Mouse (Mus musculus): Measurements from ENCODE around the gene Ppm1m. TPM values are rescaled to one million over a fixed set of nuclear protein-coding genes. Genes with fewer than 3 reads are reported as not detected.

Ppm1m gene
- polyA plus RNA-seq, 1 experiment = 28.5 TPM

GRCm38 (mm10) chr9:106230051-106230733, 30.6 kb upstream of the Ppm1m start:
- DNase-seq = no peak
- WGBS = 63% methylated on average over 9 of the region's 9 CpGs
- H3K27me3 ChIP-seq (replicated peaks; ENCODE audit: control insufficient read depth, insufficient read depth, low read length) = no peaks in the 10 kb centered on the region
- peaks cover 3% of the 10 kb centered on the region; the same call in 1 of the 2 replicates for H3K4me1 ChIP-seq (ENCODE audit: control insufficient read depth, insufficient read depth, low read length)
- H3K4me3 ChIP-seq (ENCODE audit: insufficient read depth, low read depth, low read length) = no peak overlapping the region
- 0 out of 2 replicates have a peak overlapping the region, but pooled peaks have one; percentile 2 for H3K27ac ChIP-seq (ENCODE audit: insufficient read depth, low read depth, low read length)
- peaks cover 2% of the 10 kb centered on the region; the same call in 1 of the 2 replicates for H3K36me3 ChIP-seq (ENCODE audit: control insufficient read depth, insufficient read depth, low read length)
- TF ChIP-seq POLR2A (IDR thresholded peaks at IDR 0.05; ENCODE audit: low read depth, low read length) (no peak), CTCF (conservative IDR thresholded peaks at IDR 0.05; ENCODE audit: insufficient read depth, insufficient read length, low read depth, low read length) (no peak)

GRCm38 (mm10) chr9:106227790-106228429, 28.4 kb upstream of the Ppm1m start:
- 66% methylated on average over 8 of the region's 8 CpGs for WGBS
- no peak for TF ChIP-seq POLR2A (IDR thresholded peaks at IDR 0.05; ENCODE audit: low read depth, low read length)
- no peak for TF ChIP-seq CTCF (conservative IDR thresholded peaks at IDR 0.05; ENCODE audit: insufficient read depth, insufficient read length, low read depth, low read length)
- H3K27me3 ChIP-seq (replicated peaks; ENCODE audit: control insufficient read depth, insufficient read depth, low read length) = no peaks in the 10 kb centered on the region
- no peak overlapping the region for H3K27ac ChIP-seq (ENCODE audit: insufficient read depth, low read depth, low read length)
- no peaks in the 10 kb centered on the region for H3K36me3 ChIP-seq (ENCODE audit: control insufficient read depth, insufficient read depth, low read length)
- no peak for DNase-seq
- H3K4me1 ChIP-seq (ENCODE audit: control insufficient read depth, insufficient read depth, low read length) = no peaks in the 10 kb centered on the region
- H3K4me3 ChIP-seq (ENCODE audit: insufficient read depth, low read depth, low read length) = no peak overlapping the region

DNA sequence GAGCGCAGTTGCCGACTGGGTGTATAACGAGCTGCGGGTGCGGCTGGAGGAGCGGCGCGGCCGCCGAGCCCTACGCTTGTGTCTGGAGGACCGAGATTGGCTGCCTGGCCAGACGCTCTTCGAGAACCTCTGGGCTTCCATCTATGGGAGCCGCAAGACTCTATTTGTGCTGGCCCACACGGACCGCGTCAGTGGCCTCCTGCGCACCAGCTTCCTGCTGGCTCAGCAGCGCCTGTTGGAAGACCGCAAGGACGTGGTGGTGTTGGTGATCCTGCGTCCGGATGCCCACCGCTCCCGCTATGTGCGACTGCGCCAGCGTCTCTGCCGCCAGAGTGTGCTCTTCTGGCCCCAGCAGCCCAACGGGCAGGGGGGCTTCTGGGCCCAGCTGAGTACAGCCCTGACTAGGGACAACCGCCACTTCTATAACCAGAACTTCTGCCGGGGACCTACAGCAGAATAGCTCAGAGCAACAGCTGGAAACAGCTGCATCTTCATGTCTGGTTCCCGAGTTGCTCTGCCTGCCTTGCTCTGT, 26.7 kb upstream of the Ppm1m start:
- no peaks in the 10 kb centered on the region for H3K27me3 ChIP-seq (replicated peaks; ENCODE audit: control insufficient read depth, insufficient read depth, low read length)
- no peak for DNase-seq
- TF ChIP-seq CTCF (conservative IDR thresholded peaks at IDR 0.05; ENCODE audit: insufficient read depth, insufficient read length, low read depth, low read length) (no peak), POLR2A (IDR thresholded peaks at IDR 0.05; ENCODE audit: low read depth, low read length) (no peak)
- H3K36me3 ChIP-seq (ENCODE audit: control insufficient read depth, insufficient read depth, low read length) = no peaks in the 10 kb centered on the region
- 15% methylated on average over 34 of the region's 34 CpGs for WGBS
- no peak overlapping the region for H3K27ac ChIP-seq (ENCODE audit: insufficient read depth, low read depth, low read length)
- peak overlapping the region; percentile 11; the same call in 1 of the 2 replicates for H3K4me3 ChIP-seq (ENCODE audit: insufficient read depth, low read depth, low read length)
- H3K4me1 ChIP-seq (ENCODE audit: control insufficient read depth, insufficient read depth, low read length) = peaks cover 4% of the 10 kb centered on the region; the same call in 1 of the 2 replicates

DNA sequence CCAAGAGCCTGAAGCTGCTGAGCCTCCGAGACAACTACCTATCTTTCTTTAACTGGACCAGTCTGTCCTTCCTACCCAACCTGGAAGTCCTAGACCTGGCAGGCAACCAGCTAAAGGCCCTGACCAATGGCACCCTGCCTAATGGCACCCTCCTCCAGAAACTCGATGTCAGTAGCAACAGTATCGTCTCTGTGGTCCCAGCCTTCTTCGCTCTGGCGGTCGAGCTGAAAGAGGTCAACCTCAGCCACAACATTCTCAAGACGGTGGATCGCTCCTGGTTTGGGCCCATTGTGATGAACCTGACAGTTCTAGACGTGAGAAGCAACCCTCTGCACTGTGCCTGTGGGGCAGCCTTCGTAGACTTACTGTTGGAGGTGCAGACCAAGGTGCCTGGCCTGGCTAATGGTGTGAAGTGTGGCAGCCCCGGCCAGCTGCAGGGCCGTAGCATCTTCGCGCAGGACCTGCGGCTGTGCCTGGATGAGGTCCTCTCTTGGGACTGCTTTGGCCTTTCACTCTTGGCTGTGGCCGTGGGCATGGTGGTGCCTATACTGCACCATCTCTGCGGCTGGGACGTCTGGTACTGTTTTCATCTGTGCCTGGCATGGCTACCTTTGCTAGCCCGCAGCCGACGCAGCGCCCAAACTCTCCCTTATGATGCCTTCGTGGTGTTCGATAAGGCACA, 26.1 kb upstream of the Ppm1m start:
- Histone ChIP-seq H3K36me3 (ENCODE audit: control insufficient read depth, insufficient read depth, low read length) (no peaks in the 10 kb centered on the region), H3K4me1 (ENCODE audit: control insufficient read depth, insufficient read depth, low read length) (peaks cover 6% of the 10 kb centered on the region; the same call in 1 of the 2 replicates), H3K4me3 (ENCODE audit: insufficient read depth, low read depth, low read length) (peak overlapping the region; percentile 11; the same call in 1 of the 2 replicates), H3K27me3 (replicated peaks; ENCODE audit: control insufficient read depth, insufficient read depth, low read length) (no peaks in the 10 kb centered on the region), H3K27ac (ENCODE audit: insufficient read depth, low read depth, low read length) (no peak overlapping the region)
- TF ChIP-seq POLR2A (IDR thresholded peaks at IDR 0.05; ENCODE audit: low read depth, low read length) = no peak
- no peak for TF ChIP-seq CTCF (conservative IDR thresholded peaks at IDR 0.05; ENCODE audit: insufficient read depth, insufficient read length, low read depth, low read length)
- DNase-seq = no peak
- WGBS = 56% methylated on average over 24 of the region's 24 CpGs

DNA sequence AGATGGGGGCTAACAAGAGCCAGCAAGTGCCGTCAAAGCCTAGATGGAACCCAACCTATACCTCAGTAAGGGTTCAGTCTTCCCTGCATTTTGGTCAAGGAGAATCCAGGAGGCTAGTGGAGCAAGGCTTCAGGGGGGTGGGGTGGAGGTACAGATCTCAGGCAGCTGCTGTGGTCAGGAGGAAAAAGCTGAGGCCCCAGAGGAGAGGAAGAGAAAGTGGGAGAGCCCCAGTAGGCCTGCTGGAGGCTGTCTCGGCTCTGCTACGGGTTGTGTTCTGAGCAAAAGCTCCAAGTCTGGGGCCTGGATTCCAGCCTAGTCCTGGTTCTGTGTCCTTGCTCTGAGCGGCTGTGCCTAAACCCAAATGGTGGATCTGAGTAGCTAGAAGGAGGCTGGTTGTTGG, 23.4 kb upstream of the Ppm1m start:
- Histone ChIP-seq H3K4me1 (ENCODE audit: control insufficient read depth, insufficient read depth, low read length) (peaks cover 6% of the 10 kb centered on the region; the same call in 1 of the 2 replicates), H3K4me3 (ENCODE audit: insufficient read depth, low read depth, low read length) (no peak overlapping the region), H3K27me3 (replicated peaks; ENCODE audit: control insufficient read depth, insufficient read depth, low read length) (no peaks in the 10 kb centered on the region), H3K36me3 (ENCODE audit: control insufficient read depth, insufficient read depth, low read length) (no peaks in the 10 kb centered on the region), H3K27ac (ENCODE audit: insufficient read depth, low read depth, low read length) (no peak overlapping the region)
- TF ChIP-seq POLR2A (IDR thresholded peaks at IDR 0.05; ENCODE audit: low read depth, low read length) = no peak
- 91% methylated on average over 4 of the region's 4 CpGs for WGBS
- DNase-seq = no peak

DNA sequence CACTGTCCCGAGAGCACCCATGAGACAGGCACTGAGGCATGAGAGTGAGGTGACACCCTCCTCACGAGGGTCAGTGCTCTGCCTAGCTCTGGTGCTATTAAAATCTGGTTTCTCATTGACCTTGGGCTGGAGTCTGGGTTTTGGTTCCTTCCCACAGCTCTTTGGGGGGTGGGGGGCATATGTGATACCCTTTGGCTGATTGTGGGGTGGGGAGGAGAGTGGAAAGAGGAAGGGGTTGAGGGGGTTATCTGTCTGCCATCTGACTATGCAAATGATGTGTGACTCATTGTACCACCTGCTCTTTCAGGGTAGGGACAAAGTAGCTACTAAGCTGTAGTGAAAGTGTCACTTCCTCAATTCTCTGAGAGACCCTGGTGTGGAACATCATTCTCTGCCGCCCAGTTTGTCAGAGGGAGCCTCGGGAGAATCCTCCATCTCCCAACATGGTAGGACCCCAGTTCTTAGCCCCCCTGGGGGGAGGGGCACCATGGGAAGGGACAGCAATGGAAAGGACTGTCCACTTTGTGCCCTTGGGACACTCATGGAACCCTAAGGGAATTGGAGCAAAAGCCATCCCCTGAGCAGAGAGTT, 22.8 kb upstream of the Ppm1m start, which contains the start of gene Tlr9:
Gene Tlr9 (plus strand): TSS at position 338 of the 591 bp plus-strand sequence.
- TF ChIP-seq POLR2A (IDR thresholded peaks at IDR 0.05; ENCODE audit: low read depth, low read length) (no peak), CTCF (conservative IDR thresholded peaks at IDR 0.05; ENCODE audit: insufficient read depth, insufficient read length, low read depth, low read length) (no peak)
- no peak within 1 kb of the TSS for H3K4me3 ChIP-seq (ENCODE audit: insufficient read depth, low read depth, low read length)
- no peak within 1 kb of the TSS for H3K27ac ChIP-seq (ENCODE audit: insufficient read depth, low read depth, low read length)
- no peaks in the 10 kb centered on the region for H3K36me3 ChIP-seq (ENCODE audit: control insufficient read depth, insufficient read depth, low read length)
- H3K27me3 ChIP-seq (replicated peaks; ENCODE audit: control insufficient read depth, insufficient read depth, low read length) = no peaks in the 10 kb centered on the region
- peaks cover 6% of the 10 kb centered on the region; the same call in 1 of the 2 replicates for H3K4me1 ChIP-seq (ENCODE audit: control insufficient read depth, insufficient read depth, low read length)
- 52% methylated on average over 4 of the region's 4 CpGs for WGBS
- no peak for DNase-seq

Data from kidney, adult 2 months (tissue).